Mouse (Mus musculus) ES-E14 (cell line): ENCODE data around the gene Foxa1. TPM values are rescaled to one million over a fixed set of nuclear protein-coding genes. Genes with fewer than 3 reads are reported as not detected.

Experiments used
- DNase-seq: peaks from one replicate; pipeline ENCODE4 v3.0.0-alpha.2; 2013; ENCODE audit warnings: low read depth, low spot score
- H3K27ac ChIP-seq: 2 replicates; pipeline ENCODE4 v1.5.1; 2012; ENCODE audit warnings: low read depth, mild to moderate bottlenecking, low read length, moderate library complexity, mixed read lengths; ENCODE audit not compliant: poor library complexity, insufficient read depth, severe bottlenecking
- H3K36me3 ChIP-seq: 2 replicates; pipeline ENCODE4 v1.6.1; 2012; ENCODE audit warnings: mild to moderate bottlenecking, low read length, moderate library complexity, mixed read lengths; ENCODE audit not compliant: control insufficient read depth, poor library complexity, insufficient read depth, severe bottlenecking
- H3K4me1 ChIP-seq, 2 experiments: fragments of 150-350 bp in 1 of 2; sonication (generic) in 1 of 2; 2 replicates each; pipeline ENCODE4 v1.6.1; 2012; ENCODE audit warnings: low read length in 2 of 2, mild to moderate bottlenecking in 1 of 2, mixed read lengths in 1 of 2; ENCODE audit not compliant: control insufficient read depth in 2 of 2, insufficient read depth in 2 of 2, poor library complexity in 1 of 2
- H3K4me3 ChIP-seq, 2 experiments: fragments of 150-350 bp in 1 of 2; sonication (generic) in 1 of 2; 2 replicates each; pipeline ENCODE4 v1.5.1; 2012; ENCODE audit warnings: low read length in 2 of 2, low read depth in 1 of 2, mild to moderate bottlenecking in 1 of 2, mixed read lengths in 1 of 2; ENCODE audit not compliant: insufficient read depth in 1 of 2, poor library complexity in 1 of 2, severe bottlenecking in 1 of 2
- H3K9ac ChIP-seq: 2 replicates; pipeline ENCODE4 v1.6.1; 2012; ENCODE audit warnings: low read depth, mild to moderate bottlenecking, low read length, mixed read lengths; ENCODE audit not compliant: poor library complexity, insufficient read depth, severe bottlenecking
- H3K9me3 ChIP-seq: fragments of 150-350 bp; sonication (generic); 2 replicates; pipeline ENCODE4 v1.6.1; 2012; ENCODE audit warnings: low read depth, mild to moderate bottlenecking, low read length; ENCODE audit not compliant: control insufficient read depth, insufficient read depth
- CHD2 ChIP-seq: IDR thresholded peaks from 2 replicates; pipeline ENCODE4 v1.6.1; 2014; ENCODE audit warnings: mild to moderate bottlenecking, low read depth, low read length, inconsistent platforms
- HCFC1 ChIP-seq: IDR thresholded peaks from 2 replicates; pipeline ENCODE4 v1.6.1; 2012; ENCODE audit warnings: low read length, inconsistent platforms, borderline replicate concordance; ENCODE audit not compliant: insufficient read depth
- MAFK ChIP-seq: IDR thresholded peaks from 2 replicates; pipeline ENCODE4 v1.6.1; 2014; ENCODE audit warnings: mild to moderate bottlenecking, low read depth, low read length, inconsistent platforms; ENCODE audit not compliant: insufficient read depth
- ZC3H11A ChIP-seq: IDR thresholded peaks from 2 replicates; pipeline ENCODE4 v1.6.1; 2012; ENCODE audit warnings: low read depth, mild to moderate bottlenecking, inconsistent platforms, low read length, borderline replicate concordance
- ZNF384 ChIP-seq: IDR thresholded peaks from 2 replicates; pipeline ENCODE4 v1.6.1; 2012; ENCODE audit warnings: low read depth, low read length, inconsistent platforms
- in situ Hi-C, 2 experiments: fragments of 600-800 bp; cut with MboI; formaldehyde crosslinking; loops; one replicate each; pipeline ENCODE4 v1.15.1; 2025; ENCODE audit warnings: low sequenced_read_pairs in 2 of 2, inconsistent platforms in 1 of 2; ENCODE audit not compliant: unreplicated experiment in 2 of 2
- total RNA-seq: library from RNA; depleted of rRNA; stranded (reverse); fragments of 300-350 nt; gene quantifications from 2 replicates; pipeline ENCODE4 v1.2.3, GENCODE M21; 2012

The Foxa1 gene
- total RNA-seq, 1 experiment, result 0.36 TPM

DNA sequence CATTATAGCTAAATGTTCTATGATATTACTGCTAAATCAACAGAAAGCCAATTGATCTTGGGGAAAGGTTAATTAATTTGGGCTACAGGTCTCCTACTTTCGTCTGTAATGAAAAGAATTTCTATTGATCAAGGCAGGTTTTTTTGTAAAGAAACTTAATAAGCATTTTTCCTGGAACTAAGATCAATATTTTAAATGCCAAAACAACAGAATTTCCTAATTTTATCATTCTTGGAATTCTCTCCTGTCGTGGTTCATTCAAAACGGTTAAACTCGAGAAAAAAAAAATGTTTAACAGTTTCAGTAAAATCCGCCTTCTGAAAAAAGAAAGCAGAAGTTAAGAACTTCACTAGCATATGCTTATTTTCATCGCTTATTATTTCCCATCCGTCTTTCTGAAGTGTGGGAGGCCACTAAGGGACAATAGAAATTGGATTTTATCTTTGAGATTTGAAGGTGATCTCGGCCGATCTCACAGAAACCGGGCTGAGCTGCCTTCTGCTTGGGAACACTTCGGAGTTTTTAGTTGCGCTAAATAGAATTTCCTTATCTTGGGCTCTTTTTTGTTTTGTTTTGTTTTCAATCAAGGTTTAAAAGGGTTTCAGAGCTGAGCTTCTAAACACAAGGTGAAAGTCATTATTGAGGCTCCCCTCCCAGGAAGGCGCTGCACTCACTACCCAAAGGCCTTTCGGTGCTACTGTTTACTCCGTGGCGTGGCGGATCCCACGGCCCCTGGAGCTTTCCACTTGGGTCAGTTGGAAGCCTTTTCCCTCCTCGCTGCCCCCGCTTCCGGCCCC lies 8.7 kb downstream of the Foxa1 start:
- no peak overlapping the region for H3K27ac ChIP-seq
- H3K4me1 ChIP-seq, result peaks cover 0 to 3% of the 10 kb centered on the region in 2 experiments; a peak in 1 of 4 replicates
- H3K4me3 ChIP-seq, result peak overlapping the region; percentile 45 to 57; a peak in 3 of 4 replicates
- no peak for DNase-seq
- H3K9ac ChIP-seq, result no peak overlapping the region
- in situ Hi-C loops, result loop anchor here (5.0 kb wide), 2 partner anchors 846 to 1001 kb away; partner anchors contain the start of genes Nkx2-1 (in 1 of the 2) and Pax9 (in 1 of the 2)
- no peak for TF ChIP-seq MAFK
- TF ChIP-seq HCFC1, result no peak
- TF ChIP-seq ZC3H11A, result no peak
- no peak for TF ChIP-seq CHD2
- no peak for TF ChIP-seq ZNF384
- H3K9me3 ChIP-seq, result no peaks in the 10 kb centered on the region
- no peaks in the 10 kb centered on the region for H3K36me3 ChIP-seq

DNA sequence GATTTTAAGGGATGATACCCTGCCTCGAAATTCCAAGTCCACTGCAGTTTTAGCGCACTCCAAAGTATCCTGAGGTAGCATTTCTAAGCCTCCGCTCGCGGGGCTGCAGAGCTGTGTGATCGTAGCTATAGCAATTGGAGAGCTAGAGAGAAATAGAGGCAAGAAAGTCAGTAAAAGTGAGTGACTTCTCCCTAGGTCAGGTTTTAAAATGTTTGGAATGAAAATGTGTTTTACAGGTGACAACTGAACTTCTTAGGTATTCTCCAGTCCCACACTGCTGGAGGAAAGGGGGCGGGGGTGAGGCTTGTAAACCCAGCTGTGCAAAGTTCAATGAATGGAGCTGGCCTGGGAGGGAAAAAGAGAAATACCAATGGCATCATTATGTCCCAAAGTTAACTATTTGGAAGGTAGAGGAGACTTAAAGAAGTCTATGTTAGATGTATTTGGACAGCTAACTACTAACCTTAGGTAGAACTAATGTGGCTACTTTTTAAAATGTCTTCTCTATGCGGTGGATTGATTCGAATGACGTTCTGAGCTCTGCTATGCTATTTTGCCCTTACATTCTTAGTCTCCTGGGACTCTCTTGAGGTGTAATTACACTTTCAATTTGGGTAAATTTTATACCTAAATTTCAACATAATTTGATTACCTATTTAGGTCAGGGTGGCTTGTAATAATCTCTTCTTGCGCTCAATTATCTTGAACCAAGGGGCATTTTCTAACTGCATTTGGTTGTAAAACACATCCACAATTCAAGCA lies 9.6 kb downstream of the Foxa1 start:
- no peaks in the 10 kb centered on the region for H3K9me3 ChIP-seq
- no peak overlapping the region for H3K4me3 ChIP-seq
- TF ChIP-seq ZC3H11A (no peak), CHD2 (no peak), MAFK (no peak), HCFC1 (no peak), ZNF384 (no peak)
- H3K36me3 ChIP-seq, result no peaks in the 10 kb centered on the region
- H3K27ac ChIP-seq, result no peak overlapping the region
- in situ Hi-C loops, result loop anchor here (5.0 kb wide), 2 partner anchors 845 to 1000 kb away; partner anchors contain the start of genes Nkx2-1 (in 1 of the 2) and Pax9 (in 1 of the 2)
- no peak for DNase-seq
- H3K9ac ChIP-seq, result no peak overlapping the region
- peaks cover 0 to 3% of the 10 kb centered on the region in 2 experiments; a peak in 1 of 4 replicates for H3K4me1 ChIP-seq

DNA sequence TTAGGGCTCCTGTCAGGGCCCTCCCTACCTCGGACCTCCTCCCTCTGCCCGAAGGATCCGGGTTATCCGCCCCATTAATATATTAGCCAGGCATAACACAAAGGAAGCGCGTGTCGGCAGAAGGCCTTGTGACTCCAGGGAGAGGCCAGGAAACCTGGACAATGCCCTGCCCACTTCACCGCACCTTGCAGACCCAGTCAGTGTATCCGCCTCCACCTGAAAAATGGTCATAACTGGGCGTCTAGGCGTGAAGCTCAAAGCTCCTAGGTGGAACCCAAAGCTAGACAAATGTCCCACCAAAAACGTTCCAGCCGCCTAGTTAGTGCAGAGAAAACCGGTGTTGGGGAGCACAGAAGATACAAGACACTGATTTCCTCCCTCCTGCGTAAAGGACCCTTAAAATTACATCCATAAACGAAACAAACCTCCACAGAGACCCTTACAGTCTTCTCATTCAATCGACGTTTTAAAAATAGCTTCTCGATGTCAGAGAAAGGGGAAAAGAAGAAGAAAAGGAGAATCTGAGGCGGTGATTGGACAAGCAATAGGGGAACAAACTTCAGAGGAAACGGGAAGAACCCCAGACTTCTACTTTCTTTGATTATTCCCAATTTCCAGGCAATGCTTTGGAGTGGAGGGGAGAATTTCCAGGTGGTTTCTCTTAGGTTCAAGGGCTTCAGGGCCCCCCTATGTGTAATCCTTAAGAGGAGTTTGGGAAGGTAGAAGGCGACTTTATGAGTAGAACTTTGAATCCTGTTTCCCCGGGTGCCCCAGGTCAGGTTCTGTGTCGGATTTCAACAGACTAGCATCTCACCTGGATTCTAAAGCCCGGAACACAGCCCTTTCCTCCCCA lies 10.4 kb downstream of the Foxa1 start:
- in situ Hi-C loops, result loop anchor here (5.0 kb wide), 2 partner anchors 844 to 999 kb away; partner anchors contain the start of genes Nkx2-1 (in 1 of the 2) and Pax9 (in 1 of the 2)
- Histone ChIP-seq H3K4me3 (peak overlapping the region in 1 of 2 experiments; percentile 6; a peak in 1 of 4 replicates), H3K27ac (no peak overlapping the region), H3K9ac (no peak overlapping the region), H3K9me3 (no peaks in the 10 kb centered on the region), H3K4me1 (peaks cover 0 to 3% of the 10 kb centered on the region in 2 experiments; a peak in 1 of 4 replicates), H3K36me3 (no peaks in the 10 kb centered on the region)
- DNase-seq, result no peak
- TF ChIP-seq HCFC1, result no peak
